Mouse (Mus musculus): ENCODE measurements around the gene Igfbp7. TPM values are rescaled to one million over a fixed set of nuclear protein-coding genes. Genes with fewer than 3 reads are reported as not detected.

The Igfbp7 gene
- polyA plus RNA-seq, 1 experiment from 2014 or later, result 10.4 TPM

DNA sequence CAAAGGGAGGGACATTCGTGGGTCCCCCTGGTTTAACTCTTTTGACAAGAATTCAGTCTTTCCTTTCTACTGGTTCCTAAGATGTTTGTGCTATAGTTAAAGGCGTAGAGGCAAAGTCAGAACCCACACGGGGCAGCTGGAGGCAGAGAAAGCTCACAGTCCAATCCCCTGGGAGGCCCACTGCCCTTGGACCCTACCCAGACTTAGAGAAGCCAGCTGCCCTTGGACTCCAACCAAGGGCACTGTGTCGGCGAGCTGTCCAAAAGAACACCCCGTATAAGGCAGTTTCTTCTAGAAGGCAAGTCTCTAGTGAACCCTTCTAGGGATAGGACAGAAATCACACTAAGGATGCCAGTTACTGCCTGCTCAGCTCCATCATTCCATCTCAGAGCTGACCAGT, 7.0 kb downstream of the Igfbp7 start:
- Histone ChIP-seq H3K9me3 (replicated peaks) (no peaks in the 10 kb centered on the region), H3K27ac (replicated peaks) (no peak overlapping the region), H3K36me3 (no peaks in the 10 kb centered on the region), H3K4me1 (peaks cover 27% of the 10 kb centered on the region), H3K4me3 (no peak overlapping the region), H3K27me3 (ENCODE audit: low read depth, poor library complexity, severe bottlenecking) (peaks cover 25% of the 10 kb centered on the region)
- no peak for DNase-seq (ENCODE audit: low spot score)
- WGBS, result 89% methylated on average over 6 of the region's 6 CpGs

DNA sequence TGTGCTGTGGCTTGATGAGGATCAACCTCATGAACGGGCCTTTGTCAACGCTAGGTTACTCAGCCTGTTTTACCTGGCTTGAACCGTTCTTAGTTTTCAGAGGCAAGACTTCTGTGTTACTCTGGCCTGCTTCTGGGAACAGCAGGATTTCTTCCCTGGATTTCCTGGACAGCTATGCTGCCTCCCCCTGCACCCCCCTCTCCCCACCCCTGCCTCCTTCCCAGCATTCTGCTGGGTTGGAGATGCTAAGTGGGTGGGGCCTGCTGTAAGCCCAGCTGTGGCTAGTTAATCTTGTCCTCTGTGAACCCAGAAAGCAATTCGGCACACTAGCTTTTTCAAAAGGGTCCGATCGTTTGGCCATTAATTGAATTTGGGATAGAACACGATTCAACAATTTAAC, 7.7 kb downstream of the Igfbp7 start:
- no peaks in the 10 kb centered on the region for H3K36me3 ChIP-seq
- WGBS, result 85% methylated on average over 7 of the region's 7 CpGs
- peaks cover 19% of the 10 kb centered on the region for H3K27me3 ChIP-seq (ENCODE audit: low read depth, poor library complexity, severe bottlenecking)
- no peak for DNase-seq (ENCODE audit: low spot score)
- no peak overlapping the region for H3K27ac ChIP-seq (replicated peaks)
- H3K9me3 ChIP-seq (replicated peaks), result no peaks in the 10 kb centered on the region
- no peak overlapping the region for H3K4me3 ChIP-seq
- peaks cover 32% of the 10 kb centered on the region for H3K4me1 ChIP-seq

GRCm38 (mm10) chr5:77399076-77399475, 8.8 kb downstream of the Igfbp7 start:
- Histone ChIP-seq H3K4me3 (no peak overlapping the region), H3K4me1 (peaks cover 36% of the 10 kb centered on the region), H3K36me3 (no peaks in the 10 kb centered on the region), H3K27ac (replicated peaks) (0 out of 2 replicates have a peak overlapping the region, but pooled peaks have one; percentile 33), H3K9me3 (replicated peaks) (no peaks in the 10 kb centered on the region), H3K27me3 (ENCODE audit: low read depth, poor library complexity, severe bottlenecking) (peaks cover 9% of the 10 kb centered on the region; the same call in 1 of the 2 replicates)
- 74% methylated on average over 4 of the region's 4 CpGs for WGBS
- no peak for DNase-seq (ENCODE audit: low spot score)

- WGBS, result 66% methylated on average over 14 of the region's 14 CpGs
Observed at GRCm38 (mm10) chr5:77398285-77399057, 9.4 kb downstream of the Igfbp7 start.

GRCm38 (mm10) chr5:77393990-77394618, 13.7 kb downstream of the Igfbp7 start:
- Histone ChIP-seq H3K27me3 (ENCODE audit: low read depth, poor library complexity, severe bottlenecking) (no peaks in the 10 kb centered on the region), H3K27ac (replicated peaks) (no peak overlapping the region), H3K36me3 (no peaks in the 10 kb centered on the region), H3K9me3 (replicated peaks) (no peaks in the 10 kb centered on the region), H3K4me3 (no peak overlapping the region), H3K4me1 (peaks cover 38% of the 10 kb centered on the region)
- WGBS, result 67% methylated on average over 9 of the region's 9 CpGs
- no peak for DNase-seq (ENCODE audit: low spot score)

More at GRCm38 (mm10) chr5:77398285-77399057, 9.4 kb downstream of the Igfbp7 start:
- H3K36me3 ChIP-seq, result no peaks in the 10 kb centered on the region
- H3K4me3 ChIP-seq, result no peak overlapping the region
- no peaks in the 10 kb centered on the region for H3K9me3 ChIP-seq (replicated peaks)
- peaks cover 3% of the 10 kb centered on the region; the same call in 1 of the 2 replicates for H3K27me3 ChIP-seq (ENCODE audit: low read depth, poor library complexity, severe bottlenecking)
- no peak for DNase-seq (ENCODE audit: low spot score)
- H3K27ac ChIP-seq (replicated peaks), result peak overlapping the region; percentile 38; the same call in 1 of the 2 replicates
- peaks cover 42% of the 10 kb centered on the region for H3K4me1 ChIP-seq

- Histone ChIP-seq H3K27ac (replicated peaks) (no peak overlapping the region), H3K4me1 (peaks cover 29% of the 10 kb centered on the region), H3K27me3 (ENCODE audit: low read depth, poor library complexity, severe bottlenecking) (no peaks in the 10 kb centered on the region), H3K4me3 (no peak overlapping the region), H3K9me3 (replicated peaks) (no peaks in the 10 kb centered on the region), H3K36me3 (no peaks in the 10 kb centered on the region)
- 90% methylated on average over 10 of the region's 10 CpGs for WGBS
- no peak for DNase-seq (ENCODE audit: low spot score)
Observed at GRCm38 (mm10) chr5:77393094-77393619, 14.7 kb downstream of the Igfbp7 start.

DNA sequence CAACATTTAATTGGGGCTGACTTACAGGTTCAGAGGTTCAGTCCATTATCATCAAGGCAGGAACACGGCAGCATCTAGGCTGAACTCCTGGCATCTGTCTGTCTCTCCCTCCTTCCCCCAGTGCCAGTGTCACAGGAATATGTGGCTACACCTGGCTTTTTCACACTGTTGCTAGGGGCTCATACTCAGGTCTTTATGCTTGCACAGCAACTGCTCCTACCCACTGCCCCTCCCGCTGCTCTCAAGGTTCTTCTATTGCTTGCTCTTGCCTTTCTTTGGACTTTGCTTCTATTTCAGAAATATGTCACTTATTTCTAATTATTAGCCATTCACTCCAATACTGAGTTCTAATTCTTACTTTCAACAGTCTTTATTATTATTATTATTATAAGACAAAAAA, 17.6 kb downstream of the Igfbp7 start:
- Histone ChIP-seq H3K27ac (replicated peaks) (no peak overlapping the region), H3K27me3 (ENCODE audit: low read depth, poor library complexity, severe bottlenecking) (no peaks in the 10 kb centered on the region), H3K4me1 (peaks cover 11% of the 10 kb centered on the region), H3K36me3 (no peaks in the 10 kb centered on the region), H3K4me3 (no peak overlapping the region), H3K9me3 (replicated peaks) (no peaks in the 10 kb centered on the region)
- DNase-seq (ENCODE audit: low spot score), result no peak
- WGBS, result 91% methylated on average over 2 of the region's 2 CpGs

DNA sequence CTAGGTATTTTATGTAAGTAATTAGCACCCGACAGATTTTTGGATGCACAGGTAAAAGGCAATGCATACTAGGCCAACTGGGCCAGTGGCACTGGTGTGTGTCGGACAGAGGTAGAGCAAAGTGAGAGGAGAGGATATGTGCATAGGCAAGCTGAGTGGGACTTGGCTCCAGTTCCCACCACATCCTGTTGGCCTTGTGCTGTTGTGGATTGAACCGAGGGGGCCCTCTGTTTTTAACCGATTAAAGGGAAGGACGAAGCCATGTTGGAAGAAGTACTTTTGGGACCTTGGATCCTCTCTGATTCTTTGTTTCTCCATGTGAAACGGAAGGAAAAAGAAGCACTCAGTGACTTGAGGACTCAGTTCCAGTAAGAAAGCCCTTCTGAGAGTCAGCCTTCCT, 19.5 kb downstream of the Igfbp7 start:
- Histone ChIP-seq H3K27me3 (ENCODE audit: low read depth, poor library complexity, severe bottlenecking) (no peaks in the 10 kb centered on the region), H3K4me3 (no peak overlapping the region), H3K9me3 (replicated peaks) (no peaks in the 10 kb centered on the region), H3K27ac (replicated peaks) (no peak overlapping the region), H3K36me3 (no peaks in the 10 kb centered on the region), H3K4me1 (no peaks in the 10 kb centered on the region)
- no peak for DNase-seq (ENCODE audit: low spot score)
- 86% methylated on average over 6 of the region's 6 CpGs for WGBS

- Histone ChIP-seq H3K4me3 (no peak overlapping the region), H3K9me3 (replicated peaks) (no peaks in the 10 kb centered on the region), H3K4me1 (no peaks in the 10 kb centered on the region), H3K36me3 (no peaks in the 10 kb centered on the region), H3K27me3 (ENCODE audit: low read depth, poor library complexity, severe bottlenecking) (no peaks in the 10 kb centered on the region), H3K27ac (replicated peaks) (no peak overlapping the region)
- DNase-seq (ENCODE audit: low spot score), result no peak
- WGBS, result 90% methylated on average over 8 of the region's 8 CpGs
Observed at GRCm38 (mm10) chr5:77387414-77387704, 20.5 kb downstream of the Igfbp7 start.

- Histone ChIP-seq H3K36me3 (no peaks in the 10 kb centered on the region), H3K27me3 (ENCODE audit: low read depth, poor library complexity, severe bottlenecking) (no peaks in the 10 kb centered on the region), H3K4me3 (no peak overlapping the region), H3K9me3 (replicated peaks) (no peaks in the 10 kb centered on the region), H3K27ac (replicated peaks) (no peak overlapping the region), H3K4me1 (peaks cover 2% of the 10 kb centered on the region; the same call in 1 of the 2 replicates)
- no peak for DNase-seq (ENCODE audit: low spot score)
- 80% methylated on average over 10 of the region's 10 CpGs for WGBS
Observed at GRCm38 (mm10) chr5:77386596-77387413, 21.0 kb downstream of the Igfbp7 start.

DNA sequence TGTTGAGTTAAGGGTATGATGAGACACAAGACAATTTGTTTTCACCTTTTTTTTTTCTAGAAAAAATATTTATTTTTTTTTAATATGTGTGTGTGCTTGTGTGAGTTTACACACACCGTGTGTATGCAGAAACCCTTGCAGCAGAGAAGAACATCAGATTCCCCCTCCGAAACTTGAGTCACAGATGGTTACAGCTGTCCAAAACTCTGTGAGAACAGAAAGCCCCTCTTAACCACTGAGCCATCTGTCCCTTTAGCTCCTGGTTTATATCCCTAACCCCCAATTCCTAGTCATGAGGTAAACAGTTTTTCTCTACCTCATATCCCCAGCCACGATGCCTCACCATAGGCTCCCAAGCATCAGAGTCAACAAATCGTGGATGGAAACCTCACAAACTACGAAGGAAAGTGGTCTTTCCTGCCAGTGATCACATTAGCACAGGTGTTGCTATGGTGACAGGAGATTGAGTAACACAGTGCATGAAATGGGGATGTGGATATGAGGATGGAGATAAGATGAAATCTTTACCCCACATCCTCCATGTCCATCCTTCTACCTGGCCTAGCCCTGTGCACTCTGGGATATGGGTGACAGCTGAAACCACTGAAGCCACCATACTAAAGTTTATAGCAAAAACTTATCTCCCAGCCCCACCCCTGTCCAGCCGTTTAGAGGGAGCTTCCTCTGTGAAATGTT, 21.8 kb downstream of the Igfbp7 start:
- Histone ChIP-seq H3K27ac (replicated peaks) (no peak overlapping the region), H3K27me3 (ENCODE audit: low read depth, poor library complexity, severe bottlenecking) (no peaks in the 10 kb centered on the region), H3K4me3 (no peak overlapping the region), H3K4me1 (peaks cover 8% of the 10 kb centered on the region; the same call in 1 of the 2 replicates), H3K9me3 (replicated peaks) (no peaks in the 10 kb centered on the region), H3K36me3 (no peaks in the 10 kb centered on the region)
- DNase-seq (ENCODE audit: low spot score), result no peak
- 89% methylated on average over 6 of the region's 6 CpGs for WGBS

GRCm38 (mm10) chr5:77385221-77385620, 22.6 kb downstream of the Igfbp7 start:
- Histone ChIP-seq H3K27ac (replicated peaks) (no peak overlapping the region), H3K4me1 (peaks cover 11% of the 10 kb centered on the region; the same call in 1 of the 2 replicates), H3K9me3 (replicated peaks) (no peaks in the 10 kb centered on the region), H3K27me3 (ENCODE audit: low read depth, poor library complexity, severe bottlenecking) (no peaks in the 10 kb centered on the region), H3K4me3 (no peak overlapping the region), H3K36me3 (no peaks in the 10 kb centered on the region)
- 89% methylated on average over 5 of the region's 5 CpGs for WGBS
- no peak for DNase-seq (ENCODE audit: low spot score)
